ENCODE assay signal across 7 mouse cellular contexts in the genomic region with DNA sequence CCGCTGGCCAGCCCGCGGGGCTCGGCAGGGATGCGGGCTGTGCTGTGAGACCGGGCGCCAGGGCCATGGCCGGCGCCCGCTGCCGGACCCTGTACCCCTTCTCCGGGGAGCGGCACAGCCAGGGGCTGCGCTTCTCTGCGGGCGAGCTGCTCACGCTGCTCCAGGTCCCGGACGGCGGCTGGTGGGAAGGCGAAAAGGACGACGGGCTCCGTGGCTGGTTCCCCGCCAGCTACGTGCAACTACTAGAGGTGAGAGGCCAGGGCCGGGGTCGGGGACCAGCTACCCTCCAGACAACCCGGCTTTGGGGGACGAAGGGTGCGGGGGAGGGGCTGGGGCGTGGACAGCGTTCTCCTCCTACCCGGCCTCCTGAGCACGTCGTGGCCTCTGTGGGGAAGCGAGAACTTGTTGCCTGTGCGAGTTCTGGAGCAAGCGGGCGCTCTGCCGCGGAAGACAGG. TPM values are rescaled to one million over a fixed set of nuclear protein-coding genes. Genes with fewer than 3 reads are reported as not detected.
DNase-seq lines count a peak whose midpoint lies in the region; ATAC-seq and TF ChIP-seq lines count a peak whose summit lies in the region.

No protein-coding gene starts in this region.

- ATAC-seq in forebrain, embryonic 11.5 days (replicated peaks; ENCODE audit: low FRiP score), result peak; percentile 71
- ATAC-seq in hindbrain, embryonic 13.5 days (ENCODE audit: low FRiP score), result peak; percentile 55
- ATAC-seq in liver, embryonic 13.5 days (ENCODE audit: low read depth), result peak; percentile 29; the same call in 1 of the 2 replicates
- ATAC-seq in neural tube, embryonic 13.5 days (ENCODE audit: low read depth), result peak; percentile 66

- TF ChIP-seq EP300 in ES-Bruce4 (IDR thresholded peaks at IDR 0.05; ENCODE audit: insufficient read depth, low read depth, low read length), result no peak

- H3K9ac ChIP-seq in ES-Bruce4 (ENCODE audit: low read depth, poor library complexity, severe bottlenecking), result peak overlapping the region; percentile 82
- peak overlapping the region; percentile 65 for H3K9ac ChIP-seq in forebrain, embryonic 11.5 days (ENCODE audit: low read length)
- peak overlapping the region; percentile 82 for H3K9ac ChIP-seq in hindbrain, embryonic 13.5 days
- H3K9ac ChIP-seq in liver, embryonic 13.5 days, result peak overlapping the region; percentile 43
- H3K9ac ChIP-seq in neural tube, embryonic 13.5 days, result peak overlapping the region; percentile 85

- no peaks in the 10 kb centered on the region for H3K4me1 ChIP-seq in ES-Bruce4 (ENCODE audit: control insufficient read depth, insufficient read depth, low read length)
- peaks cover 9% of the 10 kb centered on the region; the same call in 1 of the 2 replicates for H3K4me1 ChIP-seq in forebrain, embryonic 11.5 days (replicated peaks; ENCODE audit: control insufficient read depth, insufficient read depth, low read length)
- H3K4me1 ChIP-seq in hindbrain, embryonic 13.5 days (replicated peaks), result peaks cover 16% of the 10 kb centered on the region
- peaks cover 8% of the 10 kb centered on the region; the same call in 1 of the 2 replicates for H3K4me1 ChIP-seq in liver, embryonic 13.5 days (replicated peaks)
- H3K4me1 ChIP-seq in neural tube, embryonic 13.5 days (replicated peaks), result peaks cover 19% of the 10 kb centered on the region

- WGBS in forebrain, embryonic 11.5 days, result under 1% methylated on average over 42 of the region's 42 CpGs
- 1% methylated on average over 42 of the region's 42 CpGs for WGBS in hindbrain, embryonic 13.5 days
- 1% methylated on average over 42 of the region's 42 CpGs for WGBS in liver, embryonic 13.5 days (ENCODE audit: insufficient replicate concordance)
- WGBS in neural tube, embryonic 13.5 days, result under 1% methylated on average over 42 of the region's 42 CpGs

- H3K9me3 ChIP-seq in ES-Bruce4 (replicated peaks; ENCODE audit: control insufficient read depth, insufficient read depth, low read length, poor library complexity, severe bottlenecking), result no peaks in the 10 kb centered on the region
- H3K9me3 ChIP-seq in forebrain, embryonic 11.5 days (ENCODE audit: control insufficient read depth, low read length), result no peaks in the 10 kb centered on the region
- H3K9me3 ChIP-seq in hindbrain, embryonic 13.5 days, result no peaks in the 10 kb centered on the region
- H3K9me3 ChIP-seq in liver, embryonic 13.5 days (replicated peaks), result no peaks in the 10 kb centered on the region
- no peaks in the 10 kb centered on the region for H3K9me3 ChIP-seq in neural tube, embryonic 13.5 days

- H3K4me2 ChIP-seq in forebrain, embryonic 11.5 days (ENCODE audit: low read depth, low read length, severe bottlenecking), result peak overlapping the region; percentile 97
- H3K4me2 ChIP-seq in hindbrain, embryonic 13.5 days, result peak overlapping the region; percentile 99
- peak overlapping the region; percentile 76 for H3K4me2 ChIP-seq in liver, embryonic 13.5 days
- H3K4me2 ChIP-seq in neural tube, embryonic 13.5 days, result peak overlapping the region; percentile 95

- no peak overlapping the region for H3K27ac ChIP-seq in ES-Bruce4 (ENCODE audit: insufficient read depth, low read length)
- no peak overlapping the region for H3K27ac ChIP-seq in forebrain, embryonic 11.5 days (ENCODE audit: low read depth, low read length)
- H3K27ac ChIP-seq in hindbrain, embryonic 13.5 days, result no peak overlapping the region
- no peak overlapping the region for H3K27ac ChIP-seq in liver, embryonic 13.5 days
- H3K27ac ChIP-seq in neural tube, embryonic 13.5 days (replicated peaks), result no peak overlapping the region; the same call in 1 of the 2 replicates

- DNase-seq in R1 (ENCODE audit: low read depth, low spot score), result peak; percentile 49
- peak; percentile 75 for DNase-seq in forebrain, embryonic 11.5 days (ENCODE audit: low spot score)
- no peak for DNase-seq in liver, embryonic 13.5 days
- DNase-seq in c-Kit-positive CD71-positive TER-119-positive erythroid progenitor cells, embryonic 14.5 days (ENCODE audit: low spot score), result no peak

- H3K36me3 ChIP-seq in ES-Bruce4 (ENCODE audit: control insufficient read depth, insufficient read depth, low read length, poor library complexity, severe bottlenecking), result no peaks in the 10 kb centered on the region
- H3K36me3 ChIP-seq in forebrain, embryonic 11.5 days (ENCODE audit: control insufficient read depth, insufficient read depth, low read length), result no peaks in the 10 kb centered on the region
- no peaks in the 10 kb centered on the region for H3K36me3 ChIP-seq in hindbrain, embryonic 13.5 days
- H3K36me3 ChIP-seq in liver, embryonic 13.5 days, result no peaks in the 10 kb centered on the region
- H3K36me3 ChIP-seq in neural tube, embryonic 13.5 days, result no peaks in the 10 kb centered on the region

- TF ChIP-seq CTCF in ES-Bruce4 (IDR thresholded peaks at IDR 0.05; ENCODE audit: low read depth, low read length), result no peak

- no peak for TF ChIP-seq POLR2A in ES-Bruce4 (IDR thresholded peaks at IDR 0.05; ENCODE audit: insufficient read depth, low read length)

- H3K27me3 ChIP-seq in ES-Bruce4 (ENCODE audit: control insufficient read depth, insufficient read depth, low read length, poor library complexity, severe bottlenecking), result peaks cover 10% of the 10 kb centered on the region
- H3K27me3 ChIP-seq in forebrain, embryonic 11.5 days (ENCODE audit: control insufficient read depth, insufficient read depth, low read length), result peaks cover 25% of the 10 kb centered on the region
- peaks cover 42% of the 10 kb centered on the region for H3K27me3 ChIP-seq in hindbrain, embryonic 13.5 days
- H3K27me3 ChIP-seq in liver, embryonic 13.5 days, result peaks cover 39% of the 10 kb centered on the region
- peaks cover 32% of the 10 kb centered on the region for H3K27me3 ChIP-seq in neural tube, embryonic 13.5 days

- H3K4me3 ChIP-seq in ES-Bruce4 (ENCODE audit: low read depth, low read length), result peak overlapping the region; percentile 94
- peak overlapping the region; percentile 67 for H3K4me3 ChIP-seq in forebrain, embryonic 11.5 days (ENCODE audit: low read depth, low read length)
- H3K4me3 ChIP-seq in hindbrain, embryonic 13.5 days, result peak overlapping the region; percentile 74
- peak overlapping the region; percentile 59 for H3K4me3 ChIP-seq in liver, embryonic 13.5 days (replicated peaks)
- H3K4me3 ChIP-seq in neural tube, embryonic 13.5 days, result peak overlapping the region; percentile 72

RNA-seq across cellular contexts. Expression of gene Gas7, which starts 0.3 kb away (rescaled TPM):
- polyA plus RNA-seq in ES-Bruce4 (2011; ENCODE audit: insufficient read depth, insufficient read length, low read depth, missing spikeins), result 2.3 and 2.7 TPM in 2 replicates
- 3.4 and 3.6 TPM in 2 replicates for polyA plus RNA-seq in forebrain, embryonic 11.5 days (2014; fragmentation: Nextera tagmentation; extraction: Ambion mirVana)
- polyA plus RNA-seq in hindbrain, embryonic 13.5 days (2015; fragmentation: Nextera tagmentation; extraction: Ambion mirVana), result 11.0 and 11.3 TPM in 2 replicates
- 1.5 TPM in 2 replicates for polyA plus RNA-seq in liver, embryonic 13.5 days (2015; fragmentation: Nextera tagmentation; extraction: Ambion mirVana)
- 11.0 and 12.8 TPM in 2 replicates for polyA plus RNA-seq in neural tube, embryonic 13.5 days (2015; fragmentation: Nextera tagmentation; extraction: Ambion mirVana)

Comparison
In these comparisons a context has a peak if more than half of its experiments do, and no peak if none do; other contexts are left out.
1. DNase-seq: peak in R1 (single experiment) and forebrain, embryonic 11.5 days (single experiment); none in liver, embryonic 13.5 days (single experiment) and c-Kit-positive CD71-positive TER-119-positive erythroid progenitor cells, embryonic 14.5 days (single experiment).
2. Peak in every context shown above with its lines, with median percentiles within 50 percentile points of each other: H3K4me3 ChIP-seq, H3K9ac ChIP-seq, ATAC-seq and H3K4me2 ChIP-seq.